Mouse (Mus musculus) embryonic facial prominence, embryonic 11.5 days (tissue): ENCODE data around the gene Gm20388. TPM values are rescaled to one million over a fixed set of nuclear protein-coding genes. Genes with fewer than 3 reads are reported as not detected.

Experiments used
- ATAC-seq: fragments of 200-750 bp; cut with Nextera tagmentation; replicated peaks from 2 replicates; pipeline ENCODE4 v1.8.0; 2017; ENCODE audit warnings: low read depth; ENCODE audit not compliant: insufficient number of reproducible peaks, low FRiP score, low TSS enrichment
- DNase-seq: peaks from one replicate; pipeline ENCODE4 v3.0.0-alpha.2; 2015; ENCODE audit warnings: low spot score
- H3K27ac ChIP-seq: fragments of 300-500 bp; sonication (generic); replicated peaks from 2 replicates; pipeline ENCODE4 v1.5.1; 2014; ENCODE audit warnings: mild to moderate bottlenecking, low read depth, low read length, control low read depth
- H3K27me3 ChIP-seq: fragments of 300-500 bp; sonication (generic); 2 replicates; pipeline ENCODE4 v1.6.1; 2014; ENCODE audit warnings: mild to moderate bottlenecking, low read length, moderate library complexity, mixed read lengths; ENCODE audit not compliant: control insufficient read depth, insufficient read depth
- H3K36me3 ChIP-seq: fragments of 300-500 bp; sonication (generic); replicated peaks from 2 replicates; pipeline ENCODE4 v1.6.1; 2014; ENCODE audit warnings: low read depth, mild to moderate bottlenecking, low read length, moderate library complexity, mixed read lengths; ENCODE audit not compliant: control insufficient read depth, insufficient read depth
- H3K4me1 ChIP-seq: fragments of 300-500 bp; sonication (generic); 2 replicates; pipeline ENCODE4 v1.6.1; 2014; ENCODE audit warnings: low read length, mixed read lengths; ENCODE audit not compliant: control insufficient read depth, insufficient read depth
- H3K4me2 ChIP-seq: fragments of 300-500 bp; sonication (generic); 2 replicates; pipeline ENCODE4 v1.6.1; 2014; ENCODE audit warnings: low read depth, mild to moderate bottlenecking, control low read depth, low read length, moderate library complexity
- H3K4me3 ChIP-seq: fragments of 300-500 bp; sonication (generic); 2 replicates; pipeline ENCODE4 v1.5.1; 2014; ENCODE audit warnings: low read depth, low read length, control low read depth
- H3K9ac ChIP-seq: fragments of 300-500 bp; sonication (generic); replicated peaks from 2 replicates; pipeline ENCODE4 v1.6.1; 2014; ENCODE audit warnings: mild to moderate bottlenecking, control low read depth, low read length
- H3K9me3 ChIP-seq: fragments of 300-500 bp; sonication (generic); replicated peaks from 2 replicates; pipeline ENCODE4 v1.6.1; 2016; ENCODE audit warnings: mild to moderate bottlenecking, low read length, inconsistent platforms, mixed read lengths; ENCODE audit not compliant: control insufficient read depth
- WGBS: fragments of 180-500 bp; shearing (Covaris S2); extraction: QIAGEN DNeasy Blood & Tissue Kit; methylation state at CpG from one replicate; pipeline ENCODE4 v1.1.7; 2014; 5-methylcytosine and 5-hydroxymethylcytosine counted together
- polyA plus RNA-seq: library from polyadenylated mRNA; unstranded; fragments of >200 nt; fragmentation: Nextera tagmentation; extraction: Ambion mirVana; gene quantifications from 2 replicates; pipeline ENCODE4 v1.2.1, GENCODE M21; 2014

Gene Gm20388
- polyA plus RNA-seq, 1 experiment from 2014 or later: 3.1 TPM

DNA sequence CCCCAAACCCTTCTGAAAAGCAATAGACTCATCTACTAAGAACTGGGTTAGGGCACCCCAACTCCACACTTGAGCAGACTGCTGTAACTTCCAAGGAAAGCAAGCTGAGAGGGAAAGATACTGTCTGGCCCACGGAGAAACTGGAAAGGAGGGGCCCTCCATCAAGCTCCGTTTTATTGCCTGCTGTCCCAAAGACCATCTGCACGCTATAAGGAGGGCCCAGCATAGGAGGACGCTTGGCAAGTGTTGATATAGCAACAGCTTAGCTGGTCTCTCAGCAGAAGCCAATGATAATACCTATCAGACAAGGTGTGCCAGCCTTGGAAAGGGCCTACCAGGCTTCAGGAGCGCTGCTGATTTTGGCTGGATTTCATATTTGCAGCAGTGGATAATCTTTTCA lies 3940.9 kb downstream of the Gm20388 start:
- Histone ChIP-seq H3K4me2 (no peak overlapping the region), H3K4me3 (no peak overlapping the region), H3K4me1 (no peaks in the 10 kb centered on the region), H3K36me3 (no peaks in the 10 kb centered on the region), H3K9me3 (no peaks in the 10 kb centered on the region), H3K27me3 (no peaks in the 10 kb centered on the region), H3K27ac (no peak overlapping the region), H3K9ac (no peak overlapping the region)
- DNase-seq (no peak), ATAC-seq (no peak)
- WGBS: 71% methylated on average over 5 of the region's 5 CpGs

DNA sequence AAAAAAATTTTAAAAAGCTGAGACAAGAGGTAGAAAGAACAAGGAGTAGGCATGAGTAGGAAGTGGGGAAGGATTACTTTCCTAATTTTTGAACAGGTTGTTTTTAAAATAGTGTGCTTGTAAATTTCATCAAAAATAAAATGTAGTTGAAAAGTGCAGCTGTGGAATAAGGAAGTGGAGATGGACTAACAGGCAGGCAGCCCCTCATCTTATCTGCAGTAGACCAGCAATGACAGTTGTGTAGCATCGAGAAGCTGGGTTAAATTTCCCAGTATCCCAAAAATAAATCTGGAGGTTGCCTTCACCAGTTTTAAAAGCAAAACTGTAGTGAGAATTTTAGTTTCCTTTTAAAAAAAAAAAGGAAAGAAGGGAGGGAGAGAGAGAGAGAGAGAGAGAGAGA lies 3943.6 kb downstream of the Gm20388 start:
- Histone ChIP-seq H3K9me3 (no peaks in the 10 kb centered on the region), H3K4me2 (no peak overlapping the region), H3K4me1 (no peaks in the 10 kb centered on the region), H3K27ac (no peak overlapping the region), H3K27me3 (no peaks in the 10 kb centered on the region), H3K36me3 (no peaks in the 10 kb centered on the region), H3K9ac (no peak overlapping the region), H3K4me3 (no peak overlapping the region)
- no peak for DNase-seq
- no peak for ATAC-seq
- WGBS: 97% methylated on average over 1 of the region's 1 CpGs

DNA sequence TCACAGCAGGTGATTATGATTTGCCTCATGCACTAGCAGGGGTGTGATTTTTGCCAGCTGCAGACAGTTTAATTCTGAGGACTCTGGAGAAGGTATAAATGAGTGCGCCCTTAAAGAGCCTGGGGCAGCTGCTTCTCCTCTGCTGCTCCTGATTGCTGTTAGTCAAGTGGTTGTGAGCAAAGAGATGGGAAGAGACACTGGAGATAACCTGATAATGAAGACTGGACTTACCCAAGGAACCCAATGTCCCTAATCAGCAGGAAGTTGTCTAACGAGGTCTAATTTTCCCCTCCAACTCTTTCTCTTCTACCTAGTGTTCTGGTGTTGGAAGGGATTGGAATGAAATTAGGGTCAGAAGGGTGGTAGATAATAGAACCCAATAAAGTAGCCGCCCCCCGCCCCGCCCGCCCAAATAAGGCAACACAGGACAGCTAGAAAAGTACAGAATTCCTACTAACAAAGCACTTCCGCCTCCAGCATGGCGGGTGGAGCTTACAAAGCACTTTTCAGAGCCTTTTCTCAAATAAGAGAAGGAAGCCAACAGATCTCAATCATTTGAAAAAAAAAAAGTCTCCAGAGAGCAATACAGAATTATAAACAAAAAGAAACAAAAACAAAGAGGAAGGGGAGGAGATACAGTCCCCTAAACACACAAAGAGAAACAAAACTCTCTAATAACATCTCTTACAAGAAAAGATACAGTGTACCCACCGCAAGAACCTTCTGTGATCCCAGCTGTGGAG lies 3944.3 kb downstream of the Gm20388 start:
- no peak for DNase-seq
- Histone ChIP-seq H3K36me3 (no peaks in the 10 kb centered on the region), H3K9me3 (no peaks in the 10 kb centered on the region), H3K4me1 (no peaks in the 10 kb centered on the region), H3K9ac (no peak overlapping the region), H3K27ac (no peak overlapping the region), H3K4me2 (no peak overlapping the region), H3K27me3 (no peaks in the 10 kb centered on the region), H3K4me3 (no peak overlapping the region)
- ATAC-seq: no peak
- 90% methylated on average over 9 of the region's 9 CpGs for WGBS

DNA sequence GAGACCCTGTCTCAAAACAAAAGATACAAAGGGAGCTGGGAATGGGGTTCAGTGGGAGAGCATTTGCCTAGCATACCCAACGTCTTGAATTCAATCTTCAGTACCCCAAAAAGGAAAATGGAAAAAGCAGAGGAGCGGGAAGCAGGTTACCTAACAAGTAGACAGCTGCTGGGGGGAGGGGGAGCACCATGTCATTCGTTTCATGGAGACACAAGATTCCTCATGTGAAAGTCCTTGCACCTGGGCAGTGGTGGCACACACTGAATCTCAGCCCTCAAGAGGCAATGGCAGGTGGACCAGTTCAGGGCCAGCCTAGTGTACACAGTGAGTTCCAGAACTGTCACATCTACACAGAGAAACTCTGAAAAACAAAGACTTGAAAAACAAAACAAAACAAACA lies 3946.7 kb downstream of the Gm20388 start:
- 73% methylated on average over 3 of the region's 3 CpGs for WGBS
- Histone ChIP-seq H3K9me3 (no peaks in the 10 kb centered on the region), H3K27me3 (no peaks in the 10 kb centered on the region), H3K4me2 (no peak overlapping the region), H3K36me3 (no peaks in the 10 kb centered on the region), H3K9ac (no peak overlapping the region), H3K27ac (no peak overlapping the region), H3K4me1 (no peaks in the 10 kb centered on the region), H3K4me3 (no peak overlapping the region)
- no peak for DNase-seq
- no peak for ATAC-seq

DNA sequence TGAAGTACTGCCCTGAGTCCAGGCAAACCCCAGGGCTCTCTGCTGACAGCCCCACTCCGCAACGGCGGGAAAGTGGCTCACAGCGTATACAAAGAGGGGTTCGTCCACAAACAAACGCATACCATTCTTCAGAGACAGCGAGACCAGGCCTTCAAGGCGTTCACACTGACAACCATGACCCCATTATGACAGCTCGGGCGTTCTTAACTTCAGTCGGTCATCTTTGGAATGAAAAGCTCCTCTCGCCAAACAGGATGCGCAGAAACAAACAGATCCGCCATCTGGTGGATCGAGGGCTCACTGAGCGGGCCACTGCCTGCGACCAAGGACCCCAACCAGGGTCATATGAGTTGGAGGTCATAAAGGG lies 3947.9 kb downstream of the Gm20388 start:
- peak overlapping the region; percentile 76 for H3K9ac ChIP-seq
- H3K4me1 ChIP-seq: no peaks in the 10 kb centered on the region
- H3K9me3 ChIP-seq: no peaks in the 10 kb centered on the region
- H3K27me3 ChIP-seq: no peaks in the 10 kb centered on the region
- H3K36me3 ChIP-seq: no peaks in the 10 kb centered on the region
- H3K27ac ChIP-seq: no peak overlapping the region
- under 1% methylated on average over 17 of the region's 17 CpGs for WGBS
- DNase-seq: peak; percentile 34
- H3K4me3 ChIP-seq: peak overlapping the region; percentile 94
- H3K4me2 ChIP-seq: peak overlapping the region; percentile 92
- ATAC-seq: 0 out of 2 replicates have a peak, but pooled peaks have one; percentile 10

DNA sequence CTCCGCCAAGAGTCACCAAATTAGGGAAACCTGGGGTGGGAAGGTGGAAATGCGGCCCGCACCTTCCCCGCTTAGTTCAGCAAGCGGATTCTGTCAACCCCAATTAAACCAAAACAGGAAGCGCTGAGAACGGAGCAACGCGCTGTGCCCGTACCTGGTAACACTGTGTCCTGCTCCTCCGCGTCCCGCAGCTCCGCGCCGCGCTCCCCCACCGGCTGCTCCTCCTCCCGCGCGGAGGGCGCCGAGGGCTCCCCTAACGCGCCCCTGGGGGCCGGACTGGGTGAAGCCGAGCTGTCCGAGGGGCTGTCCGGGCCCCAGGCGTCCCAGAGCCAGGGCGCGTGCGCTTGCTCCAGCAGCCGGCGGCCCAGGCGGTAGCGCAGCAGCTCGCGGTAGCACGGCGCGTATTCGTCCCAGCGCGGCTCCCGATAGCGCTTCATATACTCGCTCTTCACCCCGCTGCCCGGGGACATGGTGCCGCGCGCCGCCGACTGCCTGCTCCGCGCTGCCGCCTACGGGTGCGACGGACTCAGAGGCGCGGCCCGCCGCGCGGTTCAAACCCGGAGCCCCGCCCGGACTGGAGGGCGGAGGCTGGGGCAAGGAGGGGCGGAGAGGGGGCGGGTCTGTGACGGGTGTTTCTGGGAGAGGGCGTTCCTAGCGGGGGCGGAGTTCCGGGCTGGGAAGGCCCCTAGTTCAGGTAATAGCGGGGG lies 3948.5 kb downstream of the Gm20388 start:
- Histone ChIP-seq H3K27me3 (no peaks in the 10 kb centered on the region; the same call in 1 of the 2 replicates), H3K27ac (no peak overlapping the region; the same call in 1 of the 2 replicates), H3K9me3 (no peaks in the 10 kb centered on the region), H3K9ac (peak overlapping the region; percentile 76), H3K36me3 (no peaks in the 10 kb centered on the region), H3K4me2 (peak overlapping the region; percentile 92), H3K4me1 (no peaks in the 10 kb centered on the region), H3K4me3 (peak overlapping the region; percentile 94)
- peak; percentile 96 for DNase-seq
- peak; percentile 92 for ATAC-seq
- WGBS: under 1% methylated on average over 77 of the region's 79 CpGs

DNA sequence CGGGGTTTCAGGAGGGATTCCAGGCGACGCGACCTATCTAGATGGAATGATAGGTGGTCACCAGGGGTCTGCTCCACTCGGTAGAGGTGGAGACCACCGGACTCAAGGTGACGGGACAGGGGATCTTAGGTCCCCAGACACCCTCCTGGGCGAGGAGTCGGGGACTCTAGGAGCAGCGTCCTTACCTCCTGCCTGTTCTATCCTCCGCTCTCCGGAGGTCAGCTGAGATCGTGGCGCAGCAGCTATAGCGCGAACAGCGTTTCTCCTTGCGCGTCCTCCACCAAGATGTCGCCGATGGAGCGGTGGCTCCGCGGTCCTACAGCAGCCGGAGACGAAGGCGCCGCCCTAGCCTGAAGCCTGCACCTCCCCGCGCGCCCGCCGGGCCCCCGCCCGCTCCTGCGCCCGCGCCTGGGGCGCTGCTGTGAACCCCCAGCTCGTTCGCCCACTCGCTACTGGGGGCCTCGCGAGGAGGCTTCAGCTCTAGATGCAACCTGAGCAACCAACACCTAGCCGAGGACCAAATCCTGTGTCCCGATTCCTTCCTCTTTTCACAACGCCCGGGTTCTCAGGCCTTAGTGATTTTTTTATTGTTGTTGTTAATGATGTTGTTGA lies 3949.1 kb downstream of the Gm20388 start, which contains the start of gene Ccsap:
TSS of gene Ccsap (minus strand) at position 562 of the 612 bp plus-strand sequence.
- Histone ChIP-seq H3K9me3 (no peaks in the 10 kb centered on the region), H3K4me1 (no peaks in the 10 kb centered on the region), H3K27ac (no peak within 1 kb of the TSS; the same call in 1 of the 2 replicates), H3K36me3 (no peaks in the 10 kb centered on the region), H3K9ac (peak within 1 kb of the TSS; percentile 76), H3K4me3 (peak within 1 kb of the TSS; percentile 94), H3K27me3 (no peaks in the 10 kb centered on the region; the same call in 1 of the 2 replicates), H3K4me2 (peak within 1 kb of the TSS; percentile 92)
- WGBS: 2% methylated on average over 48 of the region's 48 CpGs
- DNase-seq (peak; percentile 39), ATAC-seq (peak; percentile 66)

DNA sequence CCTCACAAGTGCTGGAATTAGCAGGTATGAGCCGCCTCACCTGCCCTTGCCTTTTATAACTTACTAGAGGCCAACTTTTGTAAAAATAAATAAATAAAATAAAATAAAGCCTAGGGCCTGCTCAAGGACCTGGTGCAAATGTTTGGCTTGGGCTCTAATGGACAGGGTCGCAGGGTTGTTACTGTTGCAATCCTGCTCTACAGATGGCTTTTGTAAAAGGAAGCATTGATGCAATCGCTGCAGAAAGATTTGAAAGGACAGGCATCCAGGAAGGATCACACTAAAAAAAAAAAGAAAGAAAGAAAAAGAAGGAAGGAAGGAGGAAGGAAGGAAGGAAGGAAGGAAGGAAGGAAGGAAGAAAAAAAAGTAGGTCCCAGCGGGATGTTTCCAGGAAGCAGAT lies 3949.7 kb downstream of the Gm20388 start:
- Histone ChIP-seq H3K27ac (no peak overlapping the region), H3K4me2 (no peak overlapping the region)
- ATAC-seq: no peak

More for the DNA sequence above, 3949.7 kb downstream of the Gm20388 start:
- Histone ChIP-seq H3K4me1 (no peaks in the 10 kb centered on the region), H3K4me3 (no peak overlapping the region), H3K9ac (no peak overlapping the region), H3K27me3 (no peaks in the 10 kb centered on the region; the same call in 1 of the 2 replicates), H3K36me3 (no peaks in the 10 kb centered on the region), H3K9me3 (no peaks in the 10 kb centered on the region)
- whole genome bisulfite sequencing: 78% methylated on average over 4 of the region's 4 CpGs
- DNase-seq: no peak
